Mouse (Mus musculus) thymus, adult 18-20 months (tissue): ENCODE results near the gene Gas2l1.

ENCODE experiments used
- DNase-seq, 2 experiments: peaks; one replicate each; pipeline ENCODE4 v3.0.0; 2022; ENCODE audit warnings: mixed read lengths in 2 of 2

The Gas2l1 gene

GRCm38 (mm10) chr11:5041144-5041780 lies 23.9 kb downstream of the Gas2l1 start:
- no peak for DNase-seq

GRCm38 (mm10) chr11:5040585-5040984 lies 24.5 kb downstream of the Gas2l1 start:
- no peak for DNase-seq

- no peak for DNase-seq
Observed at GRCm38 (mm10) chr11:5037146-5037854, 27.8 kb downstream of the Gas2l1 start.

GRCm38 (mm10) chr11:5035421-5035820 lies 29.7 kb downstream of the Gas2l1 start:
- DNase-seq, result no peak

- DNase-seq, result no peak
Observed at GRCm38 (mm10) chr11:5033136-5033535, 32.0 kb downstream of the Gas2l1 start.

- DNase-seq, result no peak
Observed at GRCm38 (mm10) chr11:5032706-5033105, 32.4 kb downstream of the Gas2l1 start.

- DNase-seq, result no peak
Observed at GRCm38 (mm10) chr11:5028228-5028627, 36.9 kb downstream of the Gas2l1 start.

GRCm38 (mm10) chr11:5025108-5025507 lies 40.0 kb downstream of the Gas2l1 start:
- no peak for DNase-seq

- DNase-seq, result no peak
Observed at GRCm38 (mm10) chr11:5017506-5017905, 47.6 kb downstream of the Gas2l1 start.

- DNase-seq, result no peak
Observed at GRCm38 (mm10) chr11:5016286-5016685, 48.8 kb downstream of the Gas2l1 start.

GRCm38 (mm10) chr11:5015720-5016119 lies 49.4 kb downstream of the Gas2l1 start:
- peak in 1 of 2 experiments; percentile 12 for DNase-seq

- no peak for DNase-seq
Observed at GRCm38 (mm10) chr11:5012213-5012715, 52.9 kb downstream of the Gas2l1 start.

- no peak for DNase-seq
Observed at GRCm38 (mm10) chr11:5011480-5011879, 53.6 kb downstream of the Gas2l1 start.

GRCm38 (mm10) chr11:5010205-5010604 lies 54.9 kb downstream of the Gas2l1 start:
- DNase-seq, result no peak

- DNase-seq, result no peak
Observed at GRCm38 (mm10) chr11:5009354-5010074, 55.6 kb downstream of the Gas2l1 start.

- DNase-seq, result no peak
Observed at GRCm38 (mm10) chr11:5008867-5009266, 56.3 kb downstream of the Gas2l1 start.

- no peak for DNase-seq
Observed at GRCm38 (mm10) chr11:5007186-5007585, 57.9 kb downstream of the Gas2l1 start.

GRCm38 (mm10) chr11:5005528-5005927 lies 59.6 kb downstream of the Gas2l1 start:
- no peak for DNase-seq
